Mouse (Mus musculus) cerebellum, postnatal 25 days (tissue): Measurements from ENCODE around the gene Edem2.
"Not testable (repeated sequence)": the region's sequence is repeated elsewhere in the genome, so short reads cannot be mapped to it uniquely, and the experiment has no call there.

Experiments used
- DNase-seq, 2 experiments: peaks; one replicate each; pipeline ENCODE4 v3.0.0; 2021; ENCODE audit warnings: mixed read lengths in 2 of 2

Edem2 gene

DNA sequence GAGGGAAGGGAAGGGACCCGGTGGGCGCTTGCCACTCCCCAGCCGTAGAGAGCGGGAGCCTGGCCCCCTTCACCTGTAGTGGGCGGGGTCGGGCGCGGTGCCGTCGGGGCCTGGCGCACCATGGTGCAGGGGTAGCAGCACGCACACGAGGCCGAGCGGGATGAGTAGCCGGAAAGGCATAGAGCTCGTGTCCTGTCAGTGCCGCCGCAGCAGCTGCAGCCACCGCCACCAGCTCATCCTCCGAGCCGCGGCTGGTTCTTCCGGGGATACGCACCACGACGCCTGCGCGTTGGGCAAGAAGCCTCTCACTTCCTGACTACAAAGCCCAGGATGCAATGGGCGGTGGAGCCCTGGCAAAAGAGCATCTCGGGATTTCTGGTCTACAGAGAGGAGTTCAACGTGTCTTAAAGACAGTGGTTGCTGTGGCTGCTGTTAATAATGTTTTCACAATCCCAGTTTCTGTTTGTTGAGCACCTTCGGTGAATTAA lies at the start of gene Edem2:
Edem2 (minus strand) TSS at position 318 of the 488 bp plus-strand sequence.
- DNase-seq, result peak; percentile 87 to 94

DNA sequence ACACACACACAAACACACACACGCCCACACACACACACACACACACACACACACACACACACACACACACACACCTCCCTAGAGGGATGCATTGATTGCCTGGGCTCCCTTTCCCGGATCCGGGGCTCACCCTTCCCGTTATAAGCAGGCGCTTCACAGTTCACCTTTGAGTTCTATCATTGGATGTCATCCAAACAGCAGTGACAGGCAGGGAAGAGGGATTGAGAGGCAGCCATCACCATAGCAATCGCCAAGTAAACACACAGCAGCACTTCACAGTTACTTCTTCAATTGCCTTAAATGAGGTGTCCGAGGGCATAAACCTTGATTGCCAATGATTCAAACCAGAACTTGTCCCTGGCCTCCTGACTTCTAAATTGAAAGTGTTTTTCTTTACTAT lies 49.8 kb upstream of the Edem2 start:
- peak; percentile 47 to 59 for DNase-seq

DNA sequence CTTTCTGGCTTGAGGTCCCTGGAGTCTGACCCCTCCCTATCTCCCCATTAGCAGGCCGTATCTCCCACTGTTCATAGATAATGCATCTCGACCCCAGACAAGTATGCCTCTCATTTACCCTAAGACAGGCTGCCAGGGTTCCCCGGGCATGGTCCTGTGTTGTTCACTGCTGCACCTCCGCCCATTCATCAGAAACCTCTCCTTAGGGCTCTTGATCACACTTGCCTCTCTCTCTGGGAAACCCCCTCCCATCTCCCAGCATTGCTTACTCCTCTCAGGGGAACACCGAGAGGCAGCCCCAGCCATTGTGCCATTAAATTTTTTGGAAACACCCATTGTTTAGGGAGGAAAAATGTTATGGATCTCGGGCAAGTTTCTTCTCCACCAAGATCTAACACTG lies 48.7 kb upstream of the Edem2 start:
- DNase-seq, result peak; percentile 52 to 60

DNA sequence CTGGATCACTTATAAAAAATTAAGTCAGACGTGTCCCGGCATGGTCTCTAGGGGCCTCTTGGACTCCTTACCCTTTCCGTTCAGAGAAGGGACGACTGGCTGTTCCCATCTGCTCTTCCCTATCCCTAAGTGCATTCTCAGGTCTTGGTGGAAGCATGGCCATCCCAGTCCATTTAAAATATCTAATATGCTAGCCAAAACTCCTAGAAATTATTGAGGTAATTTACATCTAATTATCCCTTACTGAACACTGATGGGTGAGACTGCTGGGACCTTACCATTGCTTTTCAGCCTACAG lies 48.4 kb upstream of the Edem2 start:
- no peak for DNase-seq

DNA sequence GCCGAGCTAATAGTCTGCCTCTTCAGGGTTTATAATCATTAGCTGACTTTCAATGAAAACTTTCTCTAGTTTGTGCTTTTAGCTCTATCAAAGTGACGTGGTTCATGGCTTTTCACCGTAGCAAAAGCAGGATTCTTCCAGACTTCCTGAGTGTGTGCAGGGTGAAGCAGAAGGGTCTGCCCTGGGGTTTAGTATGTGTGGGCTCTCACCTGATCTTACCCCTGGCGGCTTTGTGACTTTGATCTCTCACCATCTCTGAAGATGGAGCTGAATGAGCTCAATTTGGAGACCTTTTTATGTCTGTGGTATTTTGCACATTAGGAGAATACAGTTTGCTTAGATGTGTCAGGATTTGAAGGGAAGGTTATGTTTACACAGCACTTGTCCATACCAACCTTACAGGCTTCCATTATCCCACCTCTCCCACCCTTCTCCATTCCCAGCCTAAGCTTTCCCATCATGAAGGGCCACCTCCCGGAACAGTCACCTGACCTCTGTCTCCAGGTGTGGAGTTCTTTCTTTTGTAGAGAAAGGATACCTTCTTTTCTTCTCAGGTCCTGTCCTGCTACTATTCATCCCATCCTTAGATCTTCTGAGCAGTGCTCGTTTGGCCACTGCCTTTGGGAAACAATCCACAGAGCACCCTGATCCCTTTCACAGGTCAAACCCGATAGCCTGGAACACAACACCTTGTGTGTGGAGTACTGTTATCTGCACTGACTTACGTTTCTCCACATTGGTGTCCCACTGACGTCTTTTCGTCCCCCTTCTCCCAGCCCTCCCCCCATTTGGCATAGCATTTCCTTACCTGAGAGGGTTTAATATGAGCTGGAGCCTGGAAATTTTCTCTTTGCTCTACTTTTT lies 47.8 kb upstream of the Edem2 start:
- DNase-seq, result peak; percentile 49 to 61

DNA sequence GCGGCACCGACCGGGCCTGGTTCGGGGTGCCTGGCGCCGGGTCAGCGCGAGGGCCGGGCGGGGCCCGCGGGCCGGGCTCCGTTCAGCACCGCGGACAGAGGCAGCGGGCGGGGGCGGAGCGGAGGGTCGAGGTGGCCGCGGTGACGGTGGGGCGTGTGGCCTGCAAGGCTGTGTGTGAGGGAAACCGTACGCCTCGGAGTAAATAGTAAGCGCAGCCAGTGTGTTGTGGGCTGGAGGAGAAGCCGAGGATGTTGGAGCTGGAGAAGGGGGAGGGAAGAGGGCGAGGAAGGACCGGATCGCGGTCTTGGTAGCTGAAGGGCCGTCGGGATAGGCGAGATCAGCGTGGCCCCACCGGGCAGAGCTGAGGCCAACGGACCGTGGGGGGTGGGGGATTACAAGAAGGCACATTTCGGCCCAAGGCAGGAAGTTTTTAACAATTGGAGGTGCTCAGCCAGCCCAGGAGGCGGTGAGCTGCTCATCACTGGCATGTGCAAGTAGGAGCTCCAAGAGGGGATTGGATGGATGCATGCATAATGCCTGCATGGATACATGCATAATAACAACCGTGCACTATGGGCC lies 46.5 kb upstream of the Edem2 start:
- DNase-seq, result peak; percentile 86 to 88

DNA sequence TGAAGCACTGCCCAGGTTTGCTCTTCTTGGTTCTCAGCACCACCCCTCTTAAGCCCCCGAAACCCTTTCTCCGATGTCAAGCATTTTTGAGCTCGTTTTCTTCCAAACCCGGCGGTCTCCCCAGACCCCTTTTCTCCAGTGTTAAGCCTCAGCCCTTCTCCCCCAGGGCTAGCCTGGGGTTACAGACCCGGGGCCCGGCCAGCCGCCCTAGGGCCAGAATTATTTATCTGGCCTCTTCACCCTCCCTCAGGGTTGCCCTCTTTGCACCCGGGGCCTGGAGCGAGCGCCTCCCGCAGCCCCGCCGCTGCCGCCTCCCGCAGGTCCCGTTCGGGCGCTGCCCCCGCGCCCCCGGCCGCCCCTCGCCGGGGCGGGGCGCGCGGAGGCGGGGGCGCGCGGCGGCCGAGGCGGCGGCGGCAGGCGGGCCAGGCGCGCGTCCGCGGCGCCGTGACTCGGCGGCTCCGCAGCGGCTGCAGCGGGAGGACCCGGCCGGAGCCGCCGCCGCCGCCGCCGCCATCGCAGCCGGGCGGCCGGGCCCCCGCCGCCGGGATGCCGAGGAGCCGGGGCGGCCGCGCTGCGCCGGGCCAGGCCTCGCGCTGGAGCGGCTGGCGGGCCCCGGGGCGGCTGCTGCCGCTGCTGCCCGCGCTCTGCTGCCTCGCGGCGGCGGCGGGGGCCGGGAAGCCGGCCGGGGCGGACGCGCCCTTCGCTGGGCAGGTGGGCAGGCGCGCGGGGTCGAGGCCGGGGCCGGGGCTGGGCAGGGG lies 45.8 kb upstream of the Edem2 start, which contains the start of gene Mmp24:
Mmp24 (plus strand) TSS at position 416 of the 758 bp plus-strand sequence.
- peak; percentile 68 to 74 for DNase-seq

DNA sequence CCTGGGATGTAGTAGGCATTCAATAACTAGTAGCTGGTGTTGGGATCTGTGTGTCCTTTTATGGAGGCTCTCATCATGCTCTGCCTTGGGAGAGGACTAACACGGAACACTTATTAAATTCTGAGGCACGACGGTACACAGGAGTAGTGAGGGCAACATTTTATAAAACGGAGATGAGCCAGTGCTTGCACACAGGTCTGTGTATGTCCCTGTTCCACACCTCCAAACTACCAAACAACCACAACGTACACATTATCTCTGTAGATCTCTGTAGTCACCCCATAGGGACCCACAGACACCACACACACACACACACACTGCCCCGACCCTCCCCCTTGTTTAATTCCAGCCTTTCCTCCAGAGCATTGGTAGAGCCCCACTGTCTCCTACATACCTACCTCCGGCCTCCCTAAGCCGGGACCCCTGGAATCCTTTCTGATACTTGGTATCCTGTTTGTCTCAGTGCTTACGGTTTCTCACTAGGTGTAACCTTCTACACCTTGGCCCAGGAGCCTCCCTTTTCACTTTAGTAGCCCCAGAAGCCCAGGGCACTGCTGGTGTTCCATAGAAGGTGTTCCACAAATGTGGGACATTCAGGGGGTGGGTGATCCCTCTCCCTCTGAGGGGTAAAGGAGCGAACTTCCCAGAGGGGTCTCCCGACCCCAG lies 45.1 kb upstream of the Edem2 start:
- DNase-seq, result peak; percentile 55 to 68

DNA sequence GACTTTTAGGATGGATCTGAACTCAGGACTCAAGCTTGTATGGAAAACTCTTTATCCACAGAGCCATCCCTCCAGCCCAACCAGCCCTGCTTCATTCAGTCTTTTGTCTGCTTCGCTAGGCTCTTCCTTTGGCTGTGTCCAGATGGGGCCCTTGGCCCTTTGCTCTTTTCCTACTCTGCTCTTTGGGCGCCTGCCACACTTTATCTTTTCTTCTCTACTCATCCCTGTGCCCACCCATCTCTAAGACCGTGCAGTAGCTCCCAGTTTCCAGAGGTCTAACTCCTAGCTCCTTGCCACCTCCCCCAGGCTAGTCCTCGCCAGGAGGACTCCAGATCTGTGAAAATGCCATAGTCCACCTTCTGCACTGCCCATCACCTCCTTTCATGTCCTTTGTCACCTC lies 44.4 kb upstream of the Edem2 start:
- peak; percentile 47 to 50 for DNase-seq

DNA sequence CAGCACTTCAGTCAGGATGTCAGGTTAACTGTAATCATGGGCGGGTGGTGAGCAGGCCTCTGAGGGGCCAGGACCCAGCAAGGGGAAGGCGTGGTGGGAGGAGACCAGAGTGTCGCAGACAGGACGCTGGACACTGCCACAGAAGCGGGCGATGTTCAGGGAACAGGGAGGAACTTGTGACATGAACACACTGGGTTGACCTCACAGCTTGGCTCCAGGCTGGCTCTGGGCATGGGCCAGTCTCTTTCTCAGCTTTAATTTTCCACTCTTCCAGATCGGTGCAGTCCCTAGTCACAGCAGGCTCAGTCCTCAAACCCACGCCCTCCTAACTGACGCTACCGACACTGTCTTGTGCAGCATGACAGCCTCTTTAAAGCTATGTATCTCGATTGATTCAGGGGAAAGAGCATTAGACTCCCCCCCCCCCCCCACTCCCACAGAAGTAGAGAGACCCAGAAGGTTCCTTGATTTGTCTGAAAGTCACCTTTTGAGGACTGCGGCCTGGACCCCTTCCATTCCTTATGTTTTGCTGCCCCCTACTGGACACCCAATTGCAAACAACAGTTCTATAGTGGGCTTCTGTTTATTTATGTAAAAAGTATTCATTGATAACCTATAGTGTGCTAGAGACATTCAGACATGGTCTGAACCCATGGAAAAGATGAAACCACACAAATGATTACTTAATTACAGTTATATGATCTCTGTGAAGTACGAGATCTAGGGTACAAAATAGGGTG lies 35.6 kb upstream of the Edem2 start:
- peak; percentile 77 to 89 for DNase-seq

DNA sequence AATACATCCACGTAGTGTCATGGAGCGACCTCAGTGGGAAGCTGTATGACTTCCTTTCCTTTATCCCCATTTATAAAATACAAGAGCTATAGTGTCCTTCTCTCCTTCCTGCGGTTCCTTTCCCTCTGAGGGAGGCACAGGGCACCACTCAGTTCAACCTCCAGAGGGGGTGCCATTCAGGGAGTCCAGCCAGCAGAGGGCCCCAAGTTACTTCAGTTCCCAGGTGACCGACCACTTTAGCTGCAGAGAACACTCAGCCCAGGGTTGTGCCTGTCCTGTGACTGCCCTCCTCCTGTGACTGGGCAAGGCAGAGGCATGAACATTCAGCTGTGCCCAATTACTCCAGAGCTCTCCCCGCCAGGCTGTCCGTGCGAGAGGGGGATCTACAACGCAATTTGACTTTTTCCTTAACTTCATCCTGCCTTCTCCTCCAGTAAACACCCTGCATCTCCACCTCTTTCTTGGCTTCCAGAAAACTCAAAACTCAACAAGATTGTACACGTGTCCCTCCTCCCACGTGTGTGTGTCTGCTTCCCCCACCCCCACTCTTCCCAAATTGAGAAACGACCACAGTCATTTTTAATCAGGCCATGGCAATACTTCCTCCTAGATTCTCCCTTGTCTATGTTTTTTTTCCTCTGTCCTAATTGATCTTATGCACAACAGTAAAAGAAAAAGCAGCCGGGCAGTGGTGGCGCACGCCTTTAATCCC lies 27.7 kb upstream of the Edem2 start:
- peak; percentile 43 to 57 for DNase-seq

DNA sequence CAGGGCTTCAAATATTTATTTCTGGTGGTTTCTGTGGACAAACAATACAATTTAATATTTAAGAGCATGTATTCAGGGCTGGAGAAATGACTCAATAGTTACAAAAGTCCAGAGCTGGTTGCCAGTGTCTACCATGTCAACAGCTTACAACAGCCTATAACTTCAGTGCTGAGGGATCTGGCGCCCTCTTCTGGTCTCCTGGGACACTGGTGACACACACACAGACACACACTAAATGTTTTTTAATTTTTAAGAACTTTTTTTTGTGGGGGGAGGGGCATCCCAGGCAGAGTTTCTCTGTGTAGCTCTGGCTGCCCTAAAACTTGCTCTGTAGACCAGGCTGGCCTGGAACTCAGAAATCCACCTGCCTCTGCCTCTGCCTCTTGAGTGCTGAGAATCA lies 26.5 kb upstream of the Edem2 start:
- DNase-seq, result peak in 1 of 2 experiments; percentile 61

DNA sequence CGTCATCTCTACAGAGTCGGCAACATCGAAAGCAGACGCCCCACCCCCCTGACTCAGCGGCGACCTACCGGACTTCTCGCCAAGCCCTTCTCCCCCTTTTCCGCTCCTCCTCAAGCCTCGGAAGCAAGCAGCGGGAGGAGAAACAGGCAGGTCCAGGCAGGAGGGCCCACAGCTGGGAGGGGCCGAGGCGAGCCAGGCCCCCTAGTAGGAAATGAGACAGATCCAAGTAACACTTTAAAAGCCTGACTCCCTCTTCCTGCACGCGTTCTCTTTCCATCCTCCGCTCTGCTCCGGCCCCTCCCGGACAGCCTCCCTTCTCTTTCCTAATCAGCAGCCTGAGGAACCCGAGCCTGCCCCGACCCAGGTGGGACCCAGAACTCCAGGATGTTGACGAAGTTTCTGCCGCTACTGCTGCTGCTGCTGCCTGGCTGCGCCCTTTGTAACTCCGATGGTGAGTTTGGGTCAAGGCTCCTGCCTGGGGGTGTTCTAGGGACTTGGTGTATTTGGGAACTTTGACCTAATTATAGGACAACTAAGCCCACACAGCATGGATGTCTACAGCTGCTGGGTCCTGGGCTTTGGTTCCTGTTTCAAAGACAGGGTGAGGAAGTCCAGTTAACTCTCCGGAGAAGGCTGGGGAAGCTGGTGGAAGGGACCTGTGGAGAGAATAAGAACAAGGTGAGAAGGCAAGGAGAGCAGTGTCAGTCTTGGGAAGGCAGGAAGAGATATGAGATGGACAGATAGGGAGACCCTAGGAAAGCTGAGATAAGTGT lies 21.9 kb upstream of the Edem2 start, which contains the start of gene Procr:
Procr (plus strand) TSS at position 104 of the 773 bp plus-strand sequence.
- DNase-seq, result no peak

DNA sequence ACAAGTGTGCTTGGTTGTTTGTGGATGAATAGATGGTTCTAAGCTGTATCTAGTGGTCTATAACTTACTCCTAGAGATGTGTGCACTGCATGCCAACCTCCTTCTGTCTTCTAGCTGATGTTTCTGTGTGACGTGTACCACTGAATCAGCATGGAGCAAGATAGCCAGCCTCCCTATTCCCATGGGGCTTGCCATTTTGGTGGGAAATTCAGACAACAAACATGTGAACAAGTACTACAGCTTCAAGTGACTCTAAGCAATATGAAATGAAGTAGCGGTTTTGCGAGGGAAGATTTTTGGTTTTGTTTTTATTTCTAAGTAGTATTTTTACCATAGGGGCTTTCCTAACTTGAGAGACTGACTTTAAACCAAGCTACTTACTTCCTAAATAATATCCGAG lies 20.1 kb upstream of the Edem2 start:
- no peak for DNase-seq

DNA sequence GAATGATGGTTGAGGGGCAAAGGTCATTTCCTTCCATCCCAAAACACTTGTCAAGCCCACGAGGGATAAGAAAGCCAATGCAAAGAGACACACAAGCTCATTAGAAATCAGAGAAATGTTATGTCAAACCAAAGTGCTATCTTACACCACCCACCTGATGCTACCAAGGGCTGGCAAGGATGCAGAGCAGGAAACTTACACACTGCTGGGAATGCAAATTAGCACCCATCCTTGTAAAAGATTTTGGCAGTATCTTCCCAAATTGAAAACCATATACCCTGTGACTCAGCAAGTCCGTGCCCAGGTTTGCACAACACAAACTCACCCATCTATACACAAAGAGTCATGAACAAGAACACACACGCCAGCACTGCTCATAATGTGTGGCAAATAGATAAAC lies 16.2 kb upstream of the Edem2 start:
- no peak for DNase-seq

DNA sequence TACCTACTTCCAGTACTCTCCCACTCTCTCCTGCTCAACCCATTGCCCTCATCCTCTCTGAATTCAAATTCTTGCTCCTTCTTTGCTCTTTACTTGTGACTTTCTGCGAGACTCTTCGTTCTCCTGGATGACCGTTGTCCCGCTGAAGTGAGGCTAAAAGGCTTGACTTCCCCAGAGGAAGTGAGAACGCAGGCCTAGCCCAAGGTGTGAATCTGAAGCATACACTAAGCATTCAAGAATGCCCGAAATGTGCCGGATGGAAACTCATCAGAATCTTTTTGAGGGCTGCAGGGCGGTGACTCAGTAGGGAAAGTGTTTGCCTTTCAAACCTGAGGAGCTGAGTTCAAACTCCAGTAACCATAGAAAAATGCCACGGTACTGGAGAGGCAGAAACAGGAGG lies 14.1 kb upstream of the Edem2 start:
- no peak for DNase-seq

DNA sequence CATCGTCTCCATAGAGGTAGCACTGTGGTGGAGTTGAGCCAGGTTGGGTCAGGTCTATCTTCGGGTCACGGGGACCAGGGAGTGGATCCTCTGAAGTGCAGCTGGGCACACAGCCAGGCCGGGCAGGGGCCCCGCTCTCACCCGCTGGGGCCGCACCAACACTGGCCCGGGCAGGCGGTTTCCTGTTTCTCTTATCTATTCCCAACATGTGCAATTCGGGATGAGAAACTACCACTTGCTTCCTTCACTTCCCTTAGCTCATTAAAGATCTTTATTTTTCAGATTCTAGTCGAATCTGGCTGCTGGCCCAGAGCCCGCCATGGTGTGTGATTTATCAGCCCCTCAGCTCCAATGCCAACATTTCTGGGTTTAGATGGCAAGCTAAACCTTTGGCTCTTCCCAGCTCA lies 13.7 kb upstream of the Edem2 start:
- no peak for DNase-seq

DNA sequence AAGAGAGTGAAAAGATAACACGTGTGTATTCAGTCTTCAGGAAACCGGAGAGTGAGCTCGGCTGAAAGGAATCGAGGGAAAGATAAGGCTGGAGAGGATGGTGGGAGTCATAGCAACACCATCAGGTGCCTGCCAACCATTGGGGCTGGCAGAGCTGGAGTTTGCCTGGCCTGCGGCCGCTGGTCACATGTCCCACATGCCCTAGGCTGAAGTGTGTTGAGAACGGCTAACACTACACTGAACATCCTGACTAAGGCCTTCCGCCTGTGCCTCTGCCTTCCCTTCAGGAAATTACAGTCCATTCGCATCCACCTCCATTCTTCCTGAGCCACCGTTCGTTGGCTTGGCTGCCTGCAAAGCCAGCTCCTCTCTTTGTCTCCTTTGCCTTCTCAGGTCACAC lies 12.9 kb upstream of the Edem2 start:
- DNase-seq, result no peak

DNA sequence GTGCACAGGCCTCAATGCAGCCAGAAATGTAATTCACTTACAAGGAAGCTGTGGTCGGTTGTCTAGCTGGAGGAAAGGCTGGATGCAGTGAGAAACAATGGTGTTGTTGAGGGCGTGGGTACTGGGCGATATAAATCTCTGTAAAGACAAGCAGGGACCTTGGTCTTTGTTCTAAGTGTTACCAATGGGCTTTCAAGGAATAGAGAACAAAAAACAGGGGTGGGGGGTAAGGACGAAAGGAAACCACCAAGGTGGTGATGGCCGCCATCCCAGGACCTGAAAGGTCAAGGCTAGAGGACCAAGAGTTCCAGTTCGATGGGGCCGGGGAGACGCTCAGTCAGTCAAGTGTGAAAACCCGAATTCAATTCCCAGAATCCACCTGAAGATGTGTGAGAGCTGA lies 8.5 kb upstream of the Edem2 start:
- DNase-seq, result no peak

DNA sequence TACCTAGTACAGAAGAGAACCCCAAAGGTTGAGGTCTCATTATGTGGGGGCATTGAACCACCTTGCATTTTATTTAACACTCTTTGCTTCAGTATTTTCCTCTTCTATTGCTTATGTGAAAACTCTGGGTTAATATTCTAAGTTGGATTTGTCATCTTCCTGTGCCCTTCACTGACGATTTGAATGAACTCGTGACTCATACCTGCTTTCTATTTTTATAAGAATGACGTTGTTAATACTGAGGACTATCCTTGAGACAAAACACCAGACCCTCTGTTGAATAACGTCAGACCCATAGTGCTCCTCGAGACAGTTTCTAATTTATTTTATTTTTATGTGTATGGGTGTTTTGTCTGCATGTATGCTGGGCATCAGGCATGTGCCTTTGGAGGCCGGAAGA lies 7.7 kb upstream of the Edem2 start:
- no peak for DNase-seq

DNA sequence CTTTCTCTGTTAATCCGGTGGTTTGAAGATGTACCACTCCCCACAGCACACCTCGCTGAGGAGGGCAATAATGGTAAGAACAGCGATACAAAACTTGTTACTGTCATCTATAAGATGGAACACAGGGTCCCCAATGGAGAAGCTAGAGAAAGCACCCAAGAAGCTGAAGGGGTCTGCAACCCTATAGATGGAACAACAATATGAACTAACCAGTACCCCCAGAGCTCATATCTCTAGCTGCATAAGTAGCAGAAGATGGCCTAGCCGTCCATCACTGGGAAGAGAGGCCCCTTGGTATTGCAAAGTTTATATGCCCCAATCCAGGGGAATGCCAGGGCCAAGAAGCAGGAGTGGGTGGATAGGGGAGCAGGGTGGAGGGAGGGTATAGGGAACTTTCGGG lies 6.5 kb upstream of the Edem2 start, which contains the start of gene Gm17581:
Gm17581 (minus strand) TSS at position 101 of the 400 bp plus-strand sequence.
- DNase-seq, result not testable (repeated sequence)
